Mouse (Mus musculus) bone marrow, adult 2 months (tissue): ENCODE data around the gene Heatr1.

Experiments
- CTCF ChIP-seq: fragments of 200-500 bp; IDR thresholded peaks from 2 replicates; pipeline ENCODE4 v1.5.1; 2011; ENCODE audit warnings: low read length, control low read depth; ENCODE audit not compliant: control insufficient read depth, insufficient read depth
- POLR2A ChIP-seq: fragments of 200-500 bp; IDR thresholded peaks from 2 replicates; pipeline ENCODE4 v1.6.1; 2011; ENCODE audit warnings: low read depth, mild to moderate bottlenecking, control low read depth, low read length, borderline replicate concordance; ENCODE audit not compliant: control insufficient read depth

DNA sequence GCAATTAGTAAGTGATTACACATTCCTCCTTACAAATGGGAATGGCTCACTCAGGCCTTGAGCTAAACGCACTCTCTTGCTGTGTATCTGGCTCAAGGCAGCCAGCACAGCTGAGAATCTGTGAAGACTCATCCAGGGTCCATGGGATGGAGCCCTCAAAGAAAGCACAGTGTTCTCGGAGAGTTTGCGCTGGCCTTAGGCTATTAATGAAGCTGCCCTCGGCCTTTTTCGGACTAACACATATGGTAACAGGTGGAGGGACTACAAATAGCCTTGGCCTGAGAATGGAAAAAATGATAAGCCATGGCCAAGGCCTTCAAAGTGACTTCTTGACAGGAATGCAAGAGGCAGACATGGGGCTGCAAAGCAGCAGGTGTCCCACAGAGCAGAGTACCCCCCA lies 37.3 kb upstream of the Heatr1 start:
- TF ChIP-seq POLR2A (no peak), CTCF (no peak)
